Mouse (Mus musculus) G1E (cell line): ENCODE results near the gene Ctdsp2.

Experiments
- CTCF ChIP-seq: IDR thresholded peaks from 2 replicates; pipeline ENCODE4 v1.5.1; 2012; ENCODE audit warnings: low read depth, low read length, inconsistent platforms, mixed read lengths
- GATA2 ChIP-seq: IDR thresholded peaks from 2 replicates; pipeline ENCODE4 v1.6.1; 2012; ENCODE audit warnings: low read depth, low read length, inconsistent platforms, borderline replicate concordance
- TAL1 ChIP-seq: conservative IDR thresholded peaks from 2 replicates; pipeline ENCODE4 v1.6.1; 2012; ENCODE audit warnings: low read depth, low read length, inconsistent platforms, mixed read lengths

GRCm38 (mm10) chr10:127042468-127043115 lies 64.1 kb downstream of the Ctdsp2 start:
- TF ChIP-seq CTCF (no peak), TAL1 (no peak), GATA2 (no peak)
